Mouse (Mus musculus) layer of hippocampus, postnatal 25 days (tissue): ENCODE results near the gene Btbd35f1. TPM values are rescaled to one million over a fixed set of nuclear protein-coding genes. Genes with fewer than 3 reads are reported as not detected.
"Not testable (repeated sequence)": the region's sequence is repeated elsewhere in the genome, so short reads cannot be mapped to it uniquely, and the experiment has no call there.

ENCODE experiments used
- DNase-seq, 2 experiments: peaks; one replicate each; pipeline ENCODE4 v3.0.0; 2022; ENCODE audit warnings: mixed read lengths in 2 of 2, low spot score in 1 of 2; ENCODE audit errors: extremely low spot score in 1 of 2
- total RNA-seq, 2 experiments: library from RNA; stranded (reverse); gene quantifications; 2 replicates each; pipeline ENCODE4 v1.2.3; 2021

Gene Btbd35f1
- total RNA-seq, result not detected

DNA sequence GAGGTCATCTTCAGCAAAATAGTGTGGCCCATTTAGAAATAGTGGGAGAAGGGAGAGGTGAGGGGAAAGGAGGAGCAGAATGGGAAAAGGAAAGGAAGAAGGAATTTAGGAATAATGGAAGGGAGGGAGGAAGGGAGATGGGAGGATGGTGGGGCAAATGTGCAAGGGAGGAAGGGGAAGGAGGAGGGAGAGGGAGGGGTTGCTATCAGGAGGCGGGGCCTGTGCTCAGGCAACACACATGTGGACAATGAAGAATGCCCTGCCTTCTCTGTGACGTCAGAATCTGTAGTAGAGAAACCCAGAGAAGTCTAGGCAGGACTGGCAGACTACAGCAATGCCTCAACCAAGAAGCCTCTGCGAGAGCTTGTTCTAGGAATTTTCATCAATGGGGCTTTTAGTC, at the start of gene Btbd35f1:
Btbd35f1 (plus strand) TSS at position 301 of the 400 bp plus-strand sequence.
- DNase-seq, result not testable (repeated sequence)

DNA sequence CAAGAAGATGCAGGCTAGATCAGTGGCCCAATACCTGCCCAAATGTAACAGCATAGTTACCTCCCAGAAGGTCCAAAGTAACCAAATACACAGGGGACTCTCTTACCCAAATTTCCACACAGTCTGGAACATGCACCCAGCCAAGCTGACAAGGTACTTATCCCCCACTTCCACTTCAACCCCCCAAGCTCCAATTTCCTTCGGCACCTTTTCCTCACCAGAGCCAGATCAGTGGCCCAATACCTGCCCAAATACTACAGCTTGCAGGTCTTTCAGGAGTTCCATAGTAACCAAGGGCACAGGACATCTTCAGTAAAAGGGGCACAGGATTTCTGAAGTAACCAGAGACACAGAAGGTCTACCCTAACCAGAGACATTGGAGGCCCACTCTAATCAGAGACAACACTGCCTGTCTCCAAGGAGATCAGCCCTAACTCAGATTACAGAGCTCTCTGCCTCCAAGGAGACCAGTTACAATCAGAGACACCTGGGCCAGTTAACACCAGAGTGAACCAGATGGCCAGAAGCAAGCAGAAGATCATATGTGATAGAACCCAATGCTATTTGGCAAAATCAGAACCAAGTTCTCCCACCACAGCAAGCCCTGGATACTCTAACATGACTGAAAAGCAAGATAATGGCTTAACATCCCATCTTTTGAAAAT, 31.2 kb downstream of the Btbd35f1 start:
- DNase-seq, result not testable (repeated sequence)

DNA sequence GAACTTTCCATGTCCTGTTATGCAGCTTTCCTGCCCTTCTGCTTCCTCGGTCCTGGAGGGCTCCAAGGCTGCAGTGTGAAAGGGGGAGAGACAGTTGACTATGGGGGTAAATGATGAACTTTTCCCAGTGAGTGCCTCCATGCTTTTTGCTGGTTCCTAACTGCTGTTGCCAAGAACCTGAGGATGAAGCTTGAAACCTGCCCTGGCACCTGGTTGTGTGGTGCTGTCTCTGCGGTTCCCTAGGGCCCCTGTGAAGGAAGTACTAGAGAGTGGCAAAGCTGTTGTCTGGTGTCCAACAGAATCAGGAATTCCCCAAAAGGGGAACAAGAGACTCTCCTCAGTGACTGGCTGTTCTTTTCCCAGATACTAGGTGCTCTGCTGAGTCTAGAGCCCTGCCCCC, 41.2 kb downstream of the Btbd35f1 start:
- not testable (repeated sequence) for DNase-seq

DNA sequence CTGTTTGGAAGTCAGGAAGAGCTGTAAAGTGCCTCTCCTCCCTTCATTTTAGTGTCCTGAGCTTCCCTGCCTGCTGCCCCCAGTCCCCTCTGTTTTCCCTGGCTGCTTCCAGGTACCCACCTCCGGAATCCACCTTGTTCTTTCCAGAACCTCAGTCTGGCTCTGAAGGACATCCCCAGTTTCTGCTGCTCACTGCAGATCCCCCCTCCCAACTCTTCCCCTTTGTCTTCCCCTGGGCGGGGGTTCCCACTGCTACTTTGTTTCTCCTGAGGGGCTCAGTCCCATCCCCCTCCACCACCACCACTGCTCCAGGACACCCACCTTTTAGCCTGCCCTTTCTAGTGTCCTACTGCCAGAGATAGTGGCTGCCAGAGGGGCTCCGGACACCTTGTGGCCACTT, 41.6 kb downstream of the Btbd35f1 start:
- DNase-seq, result not testable (repeated sequence)

Other genes with a start within 250 kb of the Btbd35f1 start
- gene Gm5926, start 90.7 kb downstream of the Btbd35f1 start, total RNA-seq, result not detected
- not detected for gene Btbd35f21, start 166.1 kb downstream of the Btbd35f1 start, total RNA-seq